ENCODE assay signal across 8 mouse cellular contexts in genomic region chr12:84875761-84876480, GRCm38 (mm10). TPM values are rescaled to one million over a fixed set of nuclear protein-coding genes. Genes with fewer than 3 reads are reported as not detected.
A peak's percentile ranks its signal among the peaks of the same experiment; 100 is the strongest.
DNase-seq lines count a peak whose midpoint lies in the region; ATAC-seq and TF ChIP-seq lines count a peak whose summit lies in the region.

No protein-coding gene starts in this region.

- intact Hi-C loops in heart, adult 2 months (cut with DNase I) = loop anchor here (5.0 to 10.0 kb wide), 2 partner anchors 91 to 189 kb away; no protein-coding TSS in a partner anchor
- intact Hi-C loops in heart, postnatal 14 days (cut with DNase I) = loop anchor here (2.0 to 10.0 kb wide), 4 partner anchors 64 to 189 kb away; no protein-coding TSS in a partner anchor

- 0 out of 2 replicates have a peak, but pooled peaks cover 1% of the 10 kb centered on the region for H3K4me1 ChIP-seq in heart, adult 2 months (ENCODE audit: control insufficient read depth, insufficient read depth, low read length)
- H3K4me1 ChIP-seq in E14TG2a.4 (replicated peaks; ENCODE audit: low read depth, low read length) = peaks cover 12% of the 10 kb centered on the region; the same call in 1 of the 2 replicates
- peaks cover 14% of the 10 kb centered on the region for H3K4me1 ChIP-seq in embryonic facial prominence, embryonic 12.5 days
- peaks cover 17% of the 10 kb centered on the region for H3K4me1 ChIP-seq in limb, embryonic 10.5 days
- no peaks in the 10 kb centered on the region for H3K4me1 ChIP-seq in neural tube, embryonic 14.5 days (ENCODE audit: control insufficient read depth, insufficient read depth, low read length)

- H3K4me3 ChIP-seq in heart, adult 2 months = peak overlapping the region; percentile 31
- H3K4me3 ChIP-seq in E14TG2a.4 (replicated peaks; ENCODE audit: low read length) = peak overlapping the region; percentile 82
- H3K4me3 ChIP-seq in embryonic facial prominence, embryonic 12.5 days = peak overlapping the region; percentile 32
- H3K4me3 ChIP-seq in limb, embryonic 10.5 days = peak overlapping the region; percentile 39
- H3K4me3 ChIP-seq in neural tube, embryonic 14.5 days (ENCODE audit: low read depth, low read length) = peak overlapping the region; percentile 22

- H3K9ac ChIP-seq in heart, adult 2 months (ENCODE audit: low read depth, low read length) = peak overlapping the region; percentile 37
- peak overlapping the region; percentile 21; the same call in 1 of the 2 replicates for H3K9ac ChIP-seq in embryonic facial prominence, embryonic 12.5 days
- no peak overlapping the region for H3K9ac ChIP-seq in neural tube, embryonic 14.5 days (replicated peaks; ENCODE audit: low read depth, low read length)

- ATAC-seq in embryonic facial prominence, embryonic 12.5 days (ENCODE audit: insufficient number of reproducible peaks, insufficient read depth, low FRiP score, low TSS enrichment) = no peak
- no peak for ATAC-seq in neural tube, embryonic 14.5 days (ENCODE audit: low read depth)

- TF ChIP-seq CTCF in heart, adult 2 months (IDR thresholded peaks at IDR 0.05) = no peak
- TF ChIP-seq CTCF in E14TG2a.4 (conservative IDR thresholded peaks at IDR 0.05; ENCODE audit: low read length) = no peak

- no peak for TF ChIP-seq POLR2A in heart, adult 2 months (IDR thresholded peaks at IDR 0.05; ENCODE audit: insufficient read depth, low read depth, low read length)

- no peak overlapping the region for H3K27ac ChIP-seq in heart, adult 2 months
- no peak overlapping the region for H3K27ac ChIP-seq in embryonic facial prominence, embryonic 12.5 days
- 0 out of 2 replicates have a peak overlapping the region, but pooled peaks have one; percentile 16 for H3K27ac ChIP-seq in limb, embryonic 10.5 days
- H3K27ac ChIP-seq in neural tube, embryonic 14.5 days (ENCODE audit: low read depth, low read length) = no peak overlapping the region

- no peaks in the 10 kb centered on the region for H3K36me3 ChIP-seq in heart, adult 2 months (ENCODE audit: control insufficient read depth, insufficient read depth, low read length)
- no peaks in the 10 kb centered on the region for H3K36me3 ChIP-seq in E14TG2a.4 (ENCODE audit: insufficient read depth, low read length)
- H3K36me3 ChIP-seq in embryonic facial prominence, embryonic 12.5 days = no peaks in the 10 kb centered on the region
- H3K36me3 ChIP-seq in limb, embryonic 10.5 days = no peaks in the 10 kb centered on the region
- H3K36me3 ChIP-seq in neural tube, embryonic 14.5 days (ENCODE audit: control insufficient read depth, insufficient read depth, low read length) = no peaks in the 10 kb centered on the region

- H3K4me2 ChIP-seq in embryonic facial prominence, embryonic 12.5 days (replicated peaks) = peak overlapping the region; percentile 49
- H3K4me2 ChIP-seq in neural tube, embryonic 14.5 days (ENCODE audit: low read depth, low read length) = peak overlapping the region; percentile 35

- H3K79me2 ChIP-seq in heart, adult 2 months (replicated peaks; ENCODE audit: control insufficient read depth, insufficient read depth, low read length) = no peaks in the 10 kb centered on the region

- WGBS in heart, adult 2 months = under 1% methylated on average over 59 of the region's 59 CpGs
- WGBS in embryonic facial prominence, embryonic 12.5 days = 2% methylated on average over 59 of the region's 59 CpGs
- 2% methylated on average over 59 of the region's 59 CpGs for WGBS in limb, embryonic 10.5 days
- WGBS in neural tube, embryonic 14.5 days = 2% methylated on average over 58 of the region's 59 CpGs

- H3K27me3 ChIP-seq in heart, adult 2 months (ENCODE audit: control insufficient read depth, insufficient read depth, low read length) = peaks cover 13% of the 10 kb centered on the region
- H3K27me3 ChIP-seq in E14TG2a.4 (ENCODE audit: insufficient read depth, low read length) = peaks cover 60% of the 10 kb centered on the region
- H3K27me3 ChIP-seq in embryonic facial prominence, embryonic 12.5 days = peaks cover 58% of the 10 kb centered on the region
- H3K27me3 ChIP-seq in limb, embryonic 10.5 days (ENCODE audit: low read depth, poor library complexity, severe bottlenecking) = peaks cover 76% of the 10 kb centered on the region
- peaks cover 35% of the 10 kb centered on the region for H3K27me3 ChIP-seq in neural tube, embryonic 14.5 days (ENCODE audit: control insufficient read depth, insufficient read depth, low read length)

- no peaks in the 10 kb centered on the region for H3K9me3 ChIP-seq in E14TG2a.4 (ENCODE audit: low read length)
- no peaks in the 10 kb centered on the region for H3K9me3 ChIP-seq in embryonic facial prominence, embryonic 12.5 days
- H3K9me3 ChIP-seq in limb, embryonic 10.5 days (replicated peaks) = no peaks in the 10 kb centered on the region
- no peaks in the 10 kb centered on the region for H3K9me3 ChIP-seq in neural tube, embryonic 14.5 days (ENCODE audit: control insufficient read depth, low read length)

- TF ChIP-seq EP300 in heart, adult 2 months (IDR thresholded peaks at IDR 0.05; ENCODE audit: insufficient read depth, low read depth, low read length) = no peak

- DNase-seq in heart, adult 2 months = no peak
- no peak for DNase-seq in heart, postnatal 14 days
- peak; percentile 67 for DNase-seq in limb, embryonic 10.5 days (ENCODE audit: low spot score)
- no peak for DNase-seq in T-cell, adult 2 months (ENCODE audit: low spot score)
- no peak for DNase-seq in kidney, postnatal 25 days

RNA-seq across cellular contexts. Expression of gene Ltbp2, which starts 0.4 kb away (rescaled TPM):
- 1 to 10 TPM in 1 of 2 experiments, under 1 TPM in 1; 0.99 to 2.3 TPM for total RNA-seq in heart, adult 2 months (2021)
- 5.6 TPM in 2 replicates for polyA plus RNA-seq in heart, adult 2 months (2012; rRNA removed)
- total RNA-seq in heart, postnatal 14 days (2021) = 1 to 10 TPM; 1.2 to 2.3 TPM
- polyA plus RNA-seq in embryonic facial prominence, embryonic 12.5 days (2016; fragmentation: Nextera tagmentation; extraction: Ambion mirVana) = 0.71 and 0.93 TPM in 2 replicates
- polyA plus RNA-seq in limb, embryonic 10.5 days (2016; fragmentation: Nextera tagmentation; extraction: Ambion mirVana) = 0.03 TPM in 1 of 2 replicates, not detected in the other
- polyA plus RNA-seq in neural tube, embryonic 14.5 days (2014; fragmentation: Nextera tagmentation; extraction: Ambion mirVana) = 0.15 and 0.17 TPM in 2 replicates

Comparison
In these comparisons a context has a peak if more than half of its experiments do, and no peak if none do; other contexts are left out.
1. H3K4me3 ChIP-seq: peak in every context shown above with its lines; median percentile 82 in E14TG2a.4; 39 in limb, embryonic 10.5 days; 32 in embryonic facial prominence, embryonic 12.5 days; 31 in heart, adult 2 months; 22 in neural tube, embryonic 14.5 days.